Mouse (Mus musculus) liver, embryonic 15.5 days (tissue): ENCODE data around the gene Dlk2. TPM values are rescaled to one million over a fixed set of nuclear protein-coding genes. Genes with fewer than 3 reads are reported as not detected.
A peak's percentile ranks its signal among the peaks of the same experiment; 100 is the strongest.

ENCODE experiments used
- ATAC-seq: fragments of 200-750 bp; cut with Nextera tagmentation; 2 replicates; pipeline ENCODE4 v1.8.0; 2017; ENCODE audit warnings: moderate number of reproducible peaks, mild to moderate bottlenecking, moderate library complexity; ENCODE audit not compliant: insufficient read depth
- H3K27ac ChIP-seq: fragments of 300-500 bp; sonication (generic); replicated peaks from 2 replicates; pipeline ENCODE4 v1.5.1; 2015; ENCODE audit warnings: mild to moderate bottlenecking, inconsistent platforms
- H3K27me3 ChIP-seq: fragments of 300-500 bp; sonication (generic); 2 replicates; pipeline ENCODE4 v1.6.1; 2015; ENCODE audit warnings: mild to moderate bottlenecking, inconsistent platforms
- H3K36me3 ChIP-seq: fragments of 300-500 bp; sonication (generic); replicated peaks from 2 replicates; pipeline ENCODE4 v1.6.1; 2015; ENCODE audit warnings: moderate library complexity, mild to moderate bottlenecking, inconsistent platforms
- H3K4me1 ChIP-seq: fragments of 300-500 bp; sonication (generic); replicated peaks from 2 replicates; pipeline ENCODE4 v1.6.1; 2015; ENCODE audit warnings: inconsistent platforms
- H3K4me2 ChIP-seq: fragments of 300-500 bp; sonication (generic); 2 replicates; pipeline ENCODE4 v1.6.1; 2015; ENCODE audit warnings: moderate library complexity, mild to moderate bottlenecking, inconsistent platforms
- H3K4me3 ChIP-seq: fragments of 300-500 bp; sonication (generic); replicated peaks from 2 replicates; pipeline ENCODE4 v1.5.1; 2015; ENCODE audit warnings: mild to moderate bottlenecking, inconsistent platforms
- H3K9ac ChIP-seq: fragments of 300-500 bp; sonication (generic); 2 replicates; pipeline ENCODE4 v1.6.1; 2015; ENCODE audit warnings: moderate library complexity, mild to moderate bottlenecking, inconsistent platforms
- H3K9me3 ChIP-seq: fragments of 300-500 bp; sonication (generic); replicated peaks from 2 replicates; pipeline ENCODE4 v1.6.1; 2016; ENCODE audit warnings: inconsistent platforms
- WGBS: fragments of 180-500 bp; shearing (Covaris S2); methylation state at CpG from one replicate; pipeline ENCODE4 v1.1.7; 2015; ENCODE audit warnings: mixed read lengths; ENCODE audit not compliant: insufficient replicate concordance; 5-methylcytosine and 5-hydroxymethylcytosine counted together
- polyA plus RNA-seq: library from polyadenylated mRNA; unstranded; fragments of >200 nt; fragmentation: Nextera tagmentation; extraction: Ambion mirVana; gene quantifications from 2 replicates; pipeline ENCODE4 v1.2.1, GENCODE M21; 2015

Dlk2 gene
- polyA plus RNA-seq, result 0.24 TPM in 1 of 2 replicates, not detected in the other

GRCm38 (mm10) chr17:46297364-46298219 lies at the start of gene Dlk2:
Gene Dlk2, plus strand, starts transcription at chr17:46297421.
- no peak for ATAC-seq
- Histone ChIP-seq H3K4me2 (peak within 1 kb of the TSS; percentile 72), H3K27me3 (peaks cover 71% of the 10 kb centered on the region), H3K4me1 (peaks cover 19% of the 10 kb centered on the region), H3K36me3 (no peaks in the 10 kb centered on the region), H3K9ac (no peak within 1 kb of the TSS), H3K27ac (no peak within 1 kb of the TSS), H3K9me3 (no peaks in the 10 kb centered on the region), H3K4me3 (peak within 1 kb of the TSS; percentile 46)
- WGBS, result under 1% methylated on average over 79 of the region's 86 CpGs

- Histone ChIP-seq H3K9me3 (no peaks in the 10 kb centered on the region), H3K27me3 (no peaks in the 10 kb centered on the region), H3K4me3 (peak within 1 kb of the TSS; percentile 81), H3K9ac (peak within 1 kb of the TSS; percentile 93), H3K4me2 (peak within 1 kb of the TSS; percentile 88), H3K4me1 (peaks cover 34% of the 10 kb centered on the region), H3K27ac (peak within 1 kb of the TSS; percentile 81), H3K36me3 (peaks cover 76% of the 10 kb centered on the region)
- WGBS, result under 1% methylated on average over 53 of the region's 53 CpGs
- peak; percentile 89 for ATAC-seq
Observed at GRCm38 (mm10) chr17:46247512-46248188, 49.6 kb upstream of the Dlk2 start, which contains the start of the genes Polr1c and Yipf3. Gene Polr1c, minus strand, starts transcription at chr17:46248054. Gene Yipf3, plus strand, starts transcription at chr17:46248080.

DNA sequence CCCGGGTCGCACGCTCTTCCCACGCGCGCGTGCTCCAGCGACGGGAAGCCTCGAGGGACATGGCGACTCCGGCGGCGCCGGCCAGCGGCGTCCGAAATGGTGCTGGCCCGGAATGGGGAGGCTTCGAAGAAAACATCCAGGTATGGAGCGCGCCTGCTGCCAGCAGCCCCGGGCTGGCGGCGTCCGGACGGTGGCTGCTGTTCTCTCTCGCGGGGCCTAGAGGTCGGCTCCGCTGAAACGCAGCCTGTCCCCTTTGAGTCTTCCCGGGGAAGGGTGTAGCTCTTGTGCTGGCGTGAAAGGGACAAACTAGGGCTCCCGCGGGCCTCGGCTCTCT lies 49.1 kb upstream of the Dlk2 start:
- Histone ChIP-seq H3K4me1 (peaks cover 39% of the 10 kb centered on the region), H3K9me3 (no peaks in the 10 kb centered on the region), H3K4me2 (peak overlapping the region; percentile 88), H3K9ac (peak overlapping the region; percentile 93), H3K4me3 (peak overlapping the region; percentile 81), H3K27ac (peak overlapping the region; percentile 81), H3K27me3 (peaks cover 2% of the 10 kb centered on the region), H3K36me3 (peaks cover 70% of the 10 kb centered on the region)
- peak; percentile 56 for ATAC-seq
- WGBS, result under 1% methylated on average over 37 of the region's 37 CpGs

GRCm38 (mm10) chr17:46251174-46251573 lies 46.0 kb upstream of the Dlk2 start:
- Histone ChIP-seq H3K36me3 (peaks cover 40% of the 10 kb centered on the region), H3K9me3 (no peaks in the 10 kb centered on the region), H3K9ac (no peak overlapping the region), H3K4me3 (no peak overlapping the region), H3K27me3 (peaks cover 32% of the 10 kb centered on the region), H3K4me2 (no peak overlapping the region), H3K4me1 (peaks cover 52% of the 10 kb centered on the region), H3K27ac (no peak overlapping the region)
- 73% methylated on average over 7 of the region's 7 CpGs for WGBS
- no peak for ATAC-seq

- H3K4me2 ChIP-seq, result peak overlapping the region; percentile 95
- H3K9ac ChIP-seq, result 0 out of 2 replicates have a peak overlapping the region, but pooled peaks have one; percentile 25
- H3K27ac ChIP-seq, result no peak overlapping the region
- H3K36me3 ChIP-seq, result peaks cover 39% of the 10 kb centered on the region
- peaks cover 39% of the 10 kb centered on the region for H3K27me3 ChIP-seq
- WGBS, result 33% methylated on average over 14 of the region's 14 CpGs
- H3K9me3 ChIP-seq, result no peaks in the 10 kb centered on the region
- H3K4me3 ChIP-seq, result peak overlapping the region; percentile 62
- peaks cover 38% of the 10 kb centered on the region for H3K4me1 ChIP-seq
- ATAC-seq, result no peak
Observed at GRCm38 (mm10) chr17:46252571-46253451, 44.4 kb upstream of the Dlk2 start.

DNA sequence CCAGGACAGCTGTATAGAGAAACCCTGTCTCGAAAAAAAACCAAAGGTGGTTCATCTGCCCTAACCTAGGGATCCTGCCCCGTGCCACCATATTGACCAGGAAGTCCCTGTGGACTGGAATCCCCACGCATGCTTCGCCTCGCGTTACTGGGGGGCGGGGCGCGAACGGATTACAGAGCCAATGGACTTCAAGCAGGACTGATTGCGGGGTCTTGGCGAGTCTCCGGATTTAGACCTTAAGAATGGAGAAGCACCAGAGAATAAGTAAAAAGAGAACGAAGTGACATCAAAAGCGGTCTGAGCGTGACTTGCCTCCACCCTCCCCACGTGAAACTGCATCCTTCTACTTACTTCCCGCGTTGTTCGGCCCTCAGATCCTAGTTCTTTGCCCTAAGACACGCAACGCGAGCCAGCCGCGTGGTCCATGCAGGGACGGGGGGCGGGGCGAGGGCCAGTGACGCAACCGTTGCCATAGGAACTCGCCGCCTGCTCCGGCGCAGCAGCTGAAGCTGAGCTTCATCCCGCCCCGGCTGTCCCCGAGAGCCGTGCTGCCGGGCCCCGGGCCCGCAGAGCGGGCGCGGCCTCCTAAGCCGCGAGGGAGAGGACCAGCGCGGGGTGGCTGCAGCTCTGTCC lies 43.7 kb upstream of the Dlk2 start, which contains the start of gene Lrrc73:
Gene Lrrc73, plus strand, starts transcription at position 80 of the 633 bp plus-strand sequence.
- peaks cover 35% of the 10 kb centered on the region for H3K4me1 ChIP-seq
- H3K9ac ChIP-seq, result peak within 1 kb of the TSS; percentile 25
- no peaks in the 10 kb centered on the region for H3K9me3 ChIP-seq
- H3K27ac ChIP-seq, result no peak within 1 kb of the TSS
- ATAC-seq, result peak; percentile 67
- peaks cover 45% of the 10 kb centered on the region for H3K36me3 ChIP-seq
- peak within 1 kb of the TSS; percentile 62 for H3K4me3 ChIP-seq
- H3K27me3 ChIP-seq, result peaks cover 39% of the 10 kb centered on the region
- WGBS, result 2% methylated on average over 48 of the region's 48 CpGs
- peak within 1 kb of the TSS; percentile 95 for H3K4me2 ChIP-seq

DNA sequence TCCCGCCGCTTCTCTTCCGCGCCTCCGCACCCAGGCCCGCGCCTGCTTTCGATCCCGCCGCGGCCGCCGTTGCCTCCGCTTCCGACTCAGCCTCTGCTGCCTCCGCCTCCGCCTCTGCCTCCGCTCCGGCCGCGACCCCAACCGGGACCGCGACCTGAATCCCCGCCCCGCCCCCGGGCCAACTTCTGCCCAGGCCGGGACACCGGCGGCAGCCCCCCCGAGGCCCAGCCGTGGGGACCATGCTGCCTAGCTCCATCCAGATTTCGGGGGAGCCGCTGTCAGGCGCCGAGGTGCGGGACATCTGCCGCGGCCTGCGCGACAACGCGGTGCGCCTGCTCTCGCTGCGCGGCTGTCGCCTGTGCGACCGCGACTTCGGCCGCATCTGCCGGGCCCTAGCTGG lies 43.1 kb upstream of the Dlk2 start:
- Histone ChIP-seq H3K4me2 (peak overlapping the region; percentile 95), H3K9me3 (no peaks in the 10 kb centered on the region), H3K4me1 (peaks cover 29% of the 10 kb centered on the region), H3K27ac (no peak overlapping the region), H3K9ac (peak overlapping the region; percentile 25; the same call in 1 of the 2 replicates), H3K36me3 (peaks cover 45% of the 10 kb centered on the region), H3K4me3 (peak overlapping the region; percentile 62), H3K27me3 (peaks cover 39% of the 10 kb centered on the region)
- under 1% methylated on average over 54 of the region's 54 CpGs for WGBS
- ATAC-seq, result peak; percentile 8; the same call in 1 of the 2 replicates

DNA sequence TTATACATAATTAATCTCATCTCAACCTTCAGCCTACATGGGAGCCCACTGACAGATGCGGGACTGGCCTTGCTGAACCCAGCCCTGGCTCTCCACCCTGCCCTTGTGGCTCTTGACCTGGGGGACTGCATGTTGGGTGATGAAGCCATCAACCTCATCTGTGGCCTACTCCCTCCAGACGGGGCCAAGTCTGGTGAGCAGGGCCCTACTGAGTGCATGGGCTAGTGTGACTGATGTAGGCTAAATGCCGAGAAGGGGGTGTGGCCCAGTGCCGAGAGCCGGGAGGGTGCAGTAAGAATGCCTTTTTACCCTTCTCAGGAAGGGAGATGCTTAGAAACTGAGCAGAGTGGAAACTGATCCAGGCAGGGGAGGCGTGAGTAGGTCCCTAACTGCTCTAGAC lies 42.1 kb upstream of the Dlk2 start:
- Histone ChIP-seq H3K4me2 (no peak overlapping the region), H3K36me3 (peaks cover 45% of the 10 kb centered on the region)

GRCm38 (mm10) chr17:46258279-46259053 lies 38.8 kb upstream of the Dlk2 start:
- H3K9ac ChIP-seq, result no peak overlapping the region
- no peak for ATAC-seq
- no peak overlapping the region for H3K4me3 ChIP-seq
- no peaks in the 10 kb centered on the region for H3K9me3 ChIP-seq
- H3K36me3 ChIP-seq, result peaks cover 55% of the 10 kb centered on the region
- H3K4me1 ChIP-seq, result peaks cover 12% of the 10 kb centered on the region
- H3K27me3 ChIP-seq, result peaks cover 34% of the 10 kb centered on the region
- 67% methylated on average over 30 of the region's 30 CpGs for WGBS
- no peak overlapping the region for H3K4me2 ChIP-seq
- no peak overlapping the region for H3K27ac ChIP-seq

More for the DNA sequence above, 42.1 kb upstream of the Dlk2 start:
- H3K4me3 ChIP-seq, result no peak overlapping the region
- no peaks in the 10 kb centered on the region for H3K9me3 ChIP-seq
- no peak for ATAC-seq
- no peak overlapping the region for H3K9ac ChIP-seq
- WGBS, result 39% methylated on average over 6 of the region's 6 CpGs
- H3K27ac ChIP-seq, result no peak overlapping the region
- peaks cover 20% of the 10 kb centered on the region for H3K4me1 ChIP-seq
- peaks cover 39% of the 10 kb centered on the region for H3K27me3 ChIP-seq
